Mouse (Mus musculus) myocyte (in vitro differentiated cells): ENCODE measurements around the gene Degs1. TPM values are rescaled to one million over a fixed set of nuclear protein-coding genes. Genes with fewer than 3 reads are reported as not detected.

Experiments used
- H3K27me3 ChIP-seq: one replicate; pipeline ENCODE4 v1.6.1; 2011; ENCODE audit not compliant: control insufficient read depth, insufficient read depth, insufficient read length
- H3K36me3 ChIP-seq: one replicate; pipeline ENCODE4 v1.6.1; 2011; ENCODE audit not compliant: control insufficient read depth, insufficient read depth
- H3K4me2 ChIP-seq: one replicate; pipeline ENCODE4 v1.6.1; 2011; ENCODE audit warnings: low read depth, control low read depth
- H3K4me3 ChIP-seq: one replicate; pipeline ENCODE4 v1.5.1; 2011; ENCODE audit warnings: mild to moderate bottlenecking, control low read depth, moderate library complexity
- H3K79me2 ChIP-seq: one replicate; pipeline ENCODE4 v1.6.1; 2011; ENCODE audit not compliant: control insufficient read depth, insufficient read depth
- H3ac ChIP-seq: one replicate; pipeline ENCODE4 v1.6.1; 2011; ENCODE audit not compliant: control insufficient read depth, insufficient read length
- CEBPB ChIP-seq: IDR thresholded peaks from 2 replicates; pipeline ENCODE4 v1.6.1; 2011; ENCODE audit warnings: mild to moderate bottlenecking, moderate library complexity; ENCODE audit not compliant: poor library complexity, insufficient read depth, severe bottlenecking
- E2F4 ChIP-seq: IDR thresholded peaks from one replicate; pipeline ENCODE4 v1.6.1; 2011; ENCODE audit warnings: mild to moderate bottlenecking, control low read depth, moderate library complexity; ENCODE audit not compliant: insufficient read depth
- MAX ChIP-seq: IDR thresholded peaks from one replicate; pipeline ENCODE4 v1.6.1; 2011; ENCODE audit warnings: low read depth, mild to moderate bottlenecking, control low read depth
- MYOD1 ChIP-seq, 3 experiments: IDR thresholded peaks; one replicate each; pipeline ENCODE4 v1.6.1; 2011; ENCODE audit warnings: control low read depth in 2 of 3, low read depth in 2 of 3, mild to moderate bottlenecking in 2 of 3, moderate library complexity in 1 of 3; ENCODE audit not compliant: insufficient read length in 2 of 3, control insufficient read depth in 1 of 3
- MYOG ChIP-seq, 3 experiments: IDR thresholded peaks; one replicate each; pipeline ENCODE4 v1.6.1; 2011; ENCODE audit warnings: control low read depth in 2 of 3, low read depth in 2 of 3, mild to moderate bottlenecking in 2 of 3; ENCODE audit not compliant: insufficient read length in 2 of 3, control insufficient read depth in 1 of 3, insufficient read depth in 1 of 3
- POLR2A ChIP-seq: IDR thresholded peaks from one replicate; pipeline ENCODE4 v1.6.1; 2011; ENCODE audit warnings: low read depth, mild to moderate bottlenecking, control low read depth, moderate library complexity; ENCODE audit not compliant: insufficient read length
- POLR2AphosphoS2 ChIP-seq: IDR thresholded peaks from one replicate; pipeline ENCODE4 v1.6.1; 2011; ENCODE audit warnings: low read depth, control low read depth; ENCODE audit not compliant: insufficient read length
- REST ChIP-seq: IDR thresholded peaks from one replicate; pipeline ENCODE4 v1.6.1; 2011; ENCODE audit warnings: mild to moderate bottlenecking, control low read depth, moderate library complexity; ENCODE audit not compliant: insufficient read depth, insufficient read length
- SRF ChIP-seq: IDR thresholded peaks from one replicate; pipeline ENCODE4 v1.6.1; 2011; ENCODE audit warnings: low read depth; ENCODE audit not compliant: control insufficient read depth, insufficient read length
- TCF12 ChIP-seq: IDR thresholded peaks from one replicate; pipeline ENCODE4 v1.6.1; 2011; ENCODE audit warnings: mild to moderate bottlenecking, control low read depth; ENCODE audit not compliant: poor library complexity, insufficient read depth, severe bottlenecking
- TCF3 ChIP-seq: IDR thresholded peaks from one replicate; pipeline ENCODE4 v1.6.1; 2011; ENCODE audit warnings: low read depth, control low read depth; ENCODE audit not compliant: insufficient read length
- USF1 ChIP-seq: IDR thresholded peaks from one replicate; pipeline ENCODE4 v1.6.1; 2011; ENCODE audit warnings: low read depth, mild to moderate bottlenecking, control low read depth, moderate library complexity
- polyA plus RNA-seq: library from polyadenylated mRNA; unstranded; fragments of >200 nt; fragmentation: generic; extraction: Trizol; gene quantifications from one replicate; pipeline ENCODE4 v1.2.1, GENCODE M21; 2012; ENCODE audit warnings: missing spikeins

The Degs1 gene
- polyA plus RNA-seq, 1 experiment = 110 TPM

GRCm38 (mm10) chr1:182302176-182302870 is 19.7 kb upstream of the Degs1 start:
- TF ChIP-seq POLR2AphosphoS2 (no peak), TCF3 (no peak), CEBPB (no peak)
- Histone ChIP-seq H3K79me2 (no peaks in the 10 kb centered on the region), H3K4me2 (no peak overlapping the region), H3K36me3 (no peaks in the 10 kb centered on the region), H3K4me3 (no peak overlapping the region), H3ac (no peak overlapping the region), H3K27me3 (no peaks in the 10 kb centered on the region)

GRCm38 (mm10) chr1:182297821-182298220 is 15.2 kb upstream of the Degs1 start:
- Histone ChIP-seq H3K4me2 (no peak overlapping the region), H3ac (no peak overlapping the region), H3K79me2 (no peaks in the 10 kb centered on the region), H3K36me3 (no peaks in the 10 kb centered on the region), H3K27me3 (no peaks in the 10 kb centered on the region), H3K4me3 (no peak overlapping the region)
- no peak for TF ChIP-seq MYOG (IDR thresholded peaks at IDR 0.05; ENCODE audit: control insufficient read depth in 1 of 3, insufficient read depth in 1 of 3, insufficient read length in 2 of 3, low read depth in 2 of 3)
- TF ChIP-seq POLR2A = no peak
- TF ChIP-seq MAX = no peak
- no peak for TF ChIP-seq USF1
- no peak for TF ChIP-seq POLR2AphosphoS2
- TF ChIP-seq REST = no peak
- TF ChIP-seq E2F4 = no peak
- TF ChIP-seq TCF12 = no peak
- TF ChIP-seq SRF = no peak
- no peak for TF ChIP-seq CEBPB
- TF ChIP-seq MYOD1 (IDR thresholded peaks at IDR 0.05; ENCODE audit: control insufficient read depth in 1 of 3, insufficient read length in 2 of 3, low read depth in 2 of 3) = no peak
- TF ChIP-seq TCF3 = no peak

GRCm38 (mm10) chr1:182297246-182297645 is 14.6 kb upstream of the Degs1 start:
- Histone ChIP-seq H3ac (no peak overlapping the region), H3K79me2 (no peaks in the 10 kb centered on the region), H3K27me3 (no peaks in the 10 kb centered on the region), H3K36me3 (no peaks in the 10 kb centered on the region), H3K4me3 (no peak overlapping the region), H3K4me2 (no peak overlapping the region)
- TF ChIP-seq SRF (no peak), TCF12 (no peak), POLR2AphosphoS2 (no peak), MYOG (IDR thresholded peaks at IDR 0.05; ENCODE audit: control insufficient read depth in 1 of 3, insufficient read depth in 1 of 3, insufficient read length in 2 of 3, low read depth in 2 of 3) (no peak), MYOD1 (IDR thresholded peaks at IDR 0.05; ENCODE audit: control insufficient read depth in 1 of 3, insufficient read length in 2 of 3, low read depth in 2 of 3) (no peak)

- no peak overlapping the region for H3K4me3 ChIP-seq
- H3K4me2 ChIP-seq = no peak overlapping the region
- no peak for TF ChIP-seq POLR2A
- no peak for TF ChIP-seq TCF12
- TF ChIP-seq MYOG (IDR thresholded peaks at IDR 0.05; ENCODE audit: control insufficient read depth in 1 of 3, insufficient read depth in 1 of 3, insufficient read length in 2 of 3, low read depth in 2 of 3) = no peak
- TF ChIP-seq E2F4 = no peak
- TF ChIP-seq USF1 = no peak
- TF ChIP-seq TCF3 = no peak
- no peak for TF ChIP-seq POLR2AphosphoS2
- no peak for TF ChIP-seq REST
- TF ChIP-seq MYOD1 (IDR thresholded peaks at IDR 0.05; ENCODE audit: control insufficient read depth in 1 of 3, insufficient read length in 2 of 3, low read depth in 2 of 3) = no peak
- TF ChIP-seq MAX = no peak
- TF ChIP-seq CEBPB = no peak
- TF ChIP-seq SRF = no peak
- no peaks in the 10 kb centered on the region for H3K27me3 ChIP-seq
- no peak overlapping the region for H3ac ChIP-seq
- no peaks in the 10 kb centered on the region for H3K36me3 ChIP-seq
- H3K79me2 ChIP-seq = no peaks in the 10 kb centered on the region
Observed at GRCm38 (mm10) chr1:182296816-182297215, 14.2 kb upstream of the Degs1 start.

GRCm38 (mm10) chr1:182296141-182296540 is 13.5 kb upstream of the Degs1 start:
- TF ChIP-seq MAX (no peak), MYOD1 (IDR thresholded peaks at IDR 0.05; ENCODE audit: control insufficient read depth in 1 of 3, insufficient read length in 2 of 3, low read depth in 2 of 3) (no peak), MYOG (IDR thresholded peaks at IDR 0.05; ENCODE audit: control insufficient read depth in 1 of 3, insufficient read depth in 1 of 3, insufficient read length in 2 of 3, low read depth in 2 of 3) (no peak)

More at GRCm38 (mm10) chr1:182296141-182296540, 13.5 kb upstream of the Degs1 start:
- no peaks in the 10 kb centered on the region for H3K79me2 ChIP-seq
- no peaks in the 10 kb centered on the region for H3K36me3 ChIP-seq
- no peak overlapping the region for H3K4me2 ChIP-seq
- H3K4me3 ChIP-seq = no peak overlapping the region
- no peak overlapping the region for H3ac ChIP-seq
- H3K27me3 ChIP-seq = no peaks in the 10 kb centered on the region
